9 mouse cellular contexts compared by ENCODE assay signal in the genomic region with DNA sequence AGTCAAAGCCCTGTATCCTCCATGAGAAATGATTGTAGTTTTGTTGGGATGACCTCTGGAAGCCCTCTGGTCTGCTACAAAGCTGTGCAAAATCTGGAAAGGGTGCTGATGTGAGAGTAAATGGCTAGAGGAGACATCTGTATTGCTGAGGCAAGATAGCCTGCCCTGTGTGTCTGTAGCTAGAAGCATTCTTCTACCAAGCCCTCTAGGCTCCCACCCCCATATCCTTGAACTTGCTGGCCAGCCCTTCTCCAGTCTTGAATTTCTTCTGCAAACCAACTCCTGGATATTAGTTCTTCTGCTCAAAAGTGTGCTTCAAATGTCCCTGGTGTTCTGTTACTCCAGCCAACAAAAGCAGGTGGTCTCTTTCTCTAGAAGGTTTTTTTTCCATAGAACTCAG.
"Had no signal": no experiment of that assay in that cellular context is flagged by ENCODE, and none has a peak within 500 bp of the region (broad histone marks: within the 10 kb centered on the region; RNA-seq: fewer than 3 reads in every experiment).

No protein-coding gene starts in this region.

- DNase-seq: kidney, adult 11 months; kidney, adult 9 months; right cerebral cortex, postnatal 25 days; thymus, postnatal 4 days had no signal

- H3K4me1 ChIP-seq: midbrain, embryonic 13.5 days had no signal

- ATAC-seq: hindbrain, postnatal 0 days; midbrain, embryonic 13.5 days had no signal

- H3K4me2 ChIP-seq: midbrain, embryonic 13.5 days had no signal

- H3K4me3 ChIP-seq: limb, embryonic 10.5 days; midbrain, embryonic 13.5 days had no signal

- H3K36me3 ChIP-seq: midbrain, embryonic 13.5 days had no signal

- H3K9ac ChIP-seq: midbrain, embryonic 13.5 days had no signal

- H3K9me3 ChIP-seq: midbrain, embryonic 13.5 days had no signal

- H3K27me3 ChIP-seq: midbrain, embryonic 13.5 days had no signal

- H3K27ac ChIP-seq: hindbrain, postnatal 0 days; kidney, postnatal 0 days; limb, embryonic 10.5 days; midbrain, embryonic 13.5 days; stomach, postnatal 0 days had no signal
